Mouse (Mus musculus): ENCODE results near the gene Gphn. TPM values are rescaled to one million over a fixed set of nuclear protein-coding genes. Genes with fewer than 3 reads are reported as not detected.
A peak's percentile ranks its signal among the peaks of the same experiment; 100 is the strongest.
"Not testable (repeated sequence)": the region's sequence is repeated elsewhere in the genome, so short reads cannot be mapped to it uniquely, and the experiment has no call there.

Gene Gphn
- total RNA-seq, 2 experiments from 2014 or later, result 31.5 to 32.3 TPM

DNA sequence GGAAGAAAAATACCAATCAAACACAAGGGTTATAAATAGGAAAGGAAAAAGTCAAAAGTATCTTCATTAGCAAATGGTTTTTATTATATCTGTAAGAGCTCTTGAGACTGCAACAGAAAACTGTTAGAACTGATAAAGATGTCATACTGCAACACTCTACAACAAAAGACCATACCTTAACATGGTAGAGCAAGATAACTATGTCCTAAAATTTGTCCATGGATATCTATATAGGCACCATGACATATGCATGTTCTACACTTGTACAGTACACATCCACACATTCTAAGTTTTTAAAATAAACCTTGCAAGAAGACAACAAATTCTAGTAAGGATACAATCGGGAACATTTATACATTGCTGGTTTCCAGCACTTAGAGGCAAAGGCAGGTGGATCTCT is 169.1 kb downstream of the Gphn start:
- no peak overlapping the region for H3K4me3 ChIP-seq
- intact Hi-C loops (cut with DNase I), result no loop called here
- no peak for DNase-seq
- no peak overlapping the region for H3K27ac ChIP-seq
- no peak for TF ChIP-seq CTCF (IDR thresholded peaks at IDR 0.05)

DNA sequence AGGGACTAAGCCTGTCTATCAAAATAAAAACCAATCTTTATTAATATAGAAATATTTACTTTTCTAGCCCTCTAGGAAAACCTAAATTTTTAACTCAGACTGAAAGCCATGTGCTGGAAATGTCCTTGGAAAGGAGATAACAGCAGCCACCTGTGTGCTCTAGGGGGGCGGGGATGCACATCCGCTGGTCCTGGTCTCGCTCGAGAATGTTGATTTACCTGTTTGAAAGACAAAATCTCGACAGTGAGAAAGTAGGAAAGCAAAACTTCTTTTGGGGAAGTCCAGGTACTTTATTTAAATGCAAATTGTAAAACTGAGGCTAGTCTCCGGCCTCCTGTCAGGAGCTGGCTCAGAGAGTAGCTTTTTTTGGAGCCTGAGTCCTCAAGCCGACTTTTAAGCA is 181.3 kb downstream of the Gphn start:
- H3K4me3 ChIP-seq; DNase-seq; intact Hi-C loops (cut with DNase I); H3K27ac ChIP-seq: not testable (repeated sequence)

DNA sequence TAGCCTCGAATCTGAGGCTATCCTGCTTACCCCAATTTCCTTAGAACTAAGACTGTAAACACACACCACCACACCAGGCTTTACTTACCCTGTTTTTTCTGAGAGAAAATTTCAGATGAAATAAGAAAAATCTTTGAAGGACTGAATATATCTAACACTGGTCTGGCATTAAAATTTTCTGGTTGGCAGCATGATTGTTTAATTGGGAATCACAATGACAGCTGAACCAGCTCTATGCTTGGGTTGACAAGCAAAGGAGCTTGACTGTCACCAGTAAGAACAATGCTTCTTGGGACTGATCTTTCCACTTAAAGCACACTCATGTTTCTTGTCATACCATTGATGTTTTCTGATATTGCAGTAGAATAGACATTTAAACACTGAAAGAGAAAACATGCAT is 296.0 kb downstream of the Gphn start:
- Histone ChIP-seq H3K4me3 (no peak overlapping the region), H3K27ac (no peak overlapping the region)
- no peak for TF ChIP-seq CTCF (IDR thresholded peaks at IDR 0.05)
- no peak for DNase-seq
- intact Hi-C loops (cut with DNase I), result no loop called here

DNA sequence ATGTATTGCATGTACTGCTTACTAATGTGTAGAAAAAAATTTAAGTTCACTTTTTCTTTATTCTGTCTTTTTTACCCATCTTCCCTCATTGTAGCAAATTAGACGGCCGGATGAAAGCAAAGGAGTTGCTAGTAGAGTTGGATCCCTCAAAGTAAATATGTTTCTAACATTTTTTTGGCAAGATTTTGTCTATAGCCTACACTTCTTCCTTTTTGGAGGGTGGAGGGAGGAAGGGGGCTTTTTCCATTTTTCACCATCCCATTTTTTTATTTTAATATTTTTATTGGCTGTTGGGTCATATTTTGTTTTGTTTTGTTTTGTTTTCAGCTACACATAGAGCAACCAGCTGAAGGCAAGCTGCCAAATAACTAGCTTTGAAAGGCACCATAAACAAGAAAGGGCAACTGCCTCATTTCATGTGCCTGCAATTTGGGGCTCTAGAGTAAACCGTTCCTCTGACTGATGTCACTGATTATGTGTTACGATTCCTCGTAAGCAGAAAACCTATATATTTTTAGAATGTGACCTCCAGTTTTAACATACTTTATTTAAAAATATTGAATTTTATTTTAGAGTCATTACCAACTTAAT is 296.7 kb downstream of the Gphn start:
- DNase-seq, result no peak
- TF ChIP-seq CTCF (IDR thresholded peaks at IDR 0.05), result no peak
- Histone ChIP-seq H3K27ac (no peak overlapping the region), H3K4me3 (no peak overlapping the region)
- intact Hi-C loops (cut with DNase I), result no loop called here

DNA sequence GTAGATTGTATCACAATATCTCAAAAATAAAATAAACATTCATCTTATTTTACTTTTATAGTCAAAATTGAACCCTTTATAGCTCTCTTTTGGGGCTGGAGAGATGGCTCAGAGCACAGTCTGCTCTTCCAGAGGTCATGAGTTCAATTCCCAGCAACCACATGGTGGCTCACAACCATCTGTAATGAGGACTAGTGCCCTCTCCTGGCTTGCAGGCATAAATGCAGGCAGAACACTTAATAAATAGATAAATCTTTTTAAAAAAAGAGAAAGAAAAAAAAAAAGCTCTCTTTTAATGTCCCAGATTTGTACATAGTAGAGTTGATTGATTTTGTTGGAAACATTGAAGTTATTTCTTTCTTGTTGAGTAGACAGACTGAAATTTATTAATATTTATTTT is 311.4 kb downstream of the Gphn start:
- H3K4me3 ChIP-seq; DNase-seq; H3K27ac ChIP-seq; intact Hi-C loops (cut with DNase I): not testable (repeated sequence)
- peak; percentile 29 for TF ChIP-seq CTCF (IDR thresholded peaks at IDR 0.05)

DNA sequence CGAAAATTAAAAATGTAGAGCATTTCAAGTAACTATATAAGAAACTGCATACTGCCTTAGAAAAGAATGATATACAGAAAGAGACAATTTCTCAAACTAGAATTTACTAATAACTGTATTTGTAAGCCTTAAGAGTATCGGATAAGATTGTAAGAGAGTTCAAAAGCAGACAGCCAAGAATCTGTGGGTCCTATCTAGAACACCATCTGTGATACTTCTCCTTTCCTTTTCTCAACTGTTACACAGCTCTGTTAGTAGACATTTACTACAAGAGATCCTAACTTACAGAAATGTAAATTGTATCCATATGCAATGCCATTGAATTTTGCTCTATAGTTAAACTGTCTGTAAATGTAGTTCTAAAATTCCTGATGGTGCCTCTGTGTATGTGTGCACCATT is 324.7 kb downstream of the Gphn start:
- no peak overlapping the region for H3K27ac ChIP-seq
- intact Hi-C loops (cut with DNase I), result no loop called here
- no peak for TF ChIP-seq CTCF (IDR thresholded peaks at IDR 0.05)
- no peak for DNase-seq
- H3K4me3 ChIP-seq, result no peak overlapping the region

DNA sequence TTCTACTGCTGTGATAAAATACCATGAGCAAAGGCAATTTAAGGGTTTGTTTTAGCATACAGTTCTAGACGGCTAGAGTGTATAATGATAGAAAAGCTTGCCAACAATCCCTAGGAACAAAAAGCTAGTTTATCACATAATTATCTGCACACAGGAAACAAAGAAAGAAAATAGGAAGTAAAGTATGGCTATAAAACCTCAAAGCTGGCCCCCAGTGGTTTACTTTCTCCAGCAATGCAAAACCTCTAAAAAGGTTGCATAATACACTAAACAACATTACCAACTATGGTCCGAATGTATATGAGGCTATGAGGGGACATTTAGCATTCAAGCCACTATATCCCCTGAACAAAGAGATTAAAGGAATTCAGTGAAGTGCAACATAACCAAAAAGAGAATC is 405.6 kb downstream of the Gphn start:
- no peak for TF ChIP-seq CTCF (IDR thresholded peaks at IDR 0.05)
- no peak for DNase-seq
- Histone ChIP-seq H3K27ac (no peak overlapping the region), H3K4me3 (no peak overlapping the region)
- intact Hi-C loops (cut with DNase I), result no loop called here

DNA sequence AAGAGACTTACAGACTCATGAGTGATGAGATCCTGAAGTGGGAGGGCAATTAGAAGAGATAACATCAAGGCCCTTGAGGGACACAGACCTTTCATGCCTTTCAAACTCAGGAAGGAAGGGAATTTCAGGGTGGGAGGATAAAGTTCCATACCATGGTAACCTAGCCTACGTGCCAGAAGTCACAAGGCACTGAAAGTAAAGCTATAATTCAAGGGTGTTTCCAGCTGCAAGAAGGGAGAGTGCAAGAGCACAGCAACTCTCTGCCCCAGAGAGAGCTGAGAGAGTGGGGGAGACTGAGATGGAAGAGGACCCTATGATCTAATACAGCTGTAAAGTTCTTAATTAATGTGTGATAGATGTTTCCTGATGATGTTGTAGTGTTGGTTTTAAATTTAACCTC is 413.3 kb downstream of the Gphn start:
- no peak for TF ChIP-seq CTCF (IDR thresholded peaks at IDR 0.05)
- no peak for DNase-seq
- intact Hi-C loops (cut with DNase I), result no loop called here
- Histone ChIP-seq H3K4me3 (no peak overlapping the region), H3K27ac (no peak overlapping the region)

DNA sequence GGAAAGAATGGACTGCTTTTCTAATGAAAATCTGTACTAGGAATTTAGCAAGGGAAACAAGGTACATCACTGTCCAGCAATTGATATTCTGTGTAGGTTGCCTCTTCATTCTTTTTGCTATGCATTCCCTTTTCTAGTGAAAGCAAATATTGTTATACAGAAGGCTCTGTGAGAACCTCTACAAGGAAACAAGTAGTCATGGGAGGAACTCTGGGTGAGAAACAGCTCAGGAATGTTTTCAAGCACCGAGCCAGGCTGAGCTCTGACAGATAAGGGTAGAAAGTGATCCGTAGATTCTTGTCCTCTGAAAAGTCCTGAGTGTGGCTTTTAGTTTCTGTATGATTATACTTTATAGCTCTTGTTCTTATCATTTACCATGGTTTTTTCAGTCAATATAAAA is 413.9 kb downstream of the Gphn start:
- no peak for TF ChIP-seq CTCF (IDR thresholded peaks at IDR 0.05)
- DNase-seq, result no peak
- intact Hi-C loops (cut with DNase I), result no loop called here
- Histone ChIP-seq H3K27ac (no peak overlapping the region), H3K4me3 (no peak overlapping the region)

DNA sequence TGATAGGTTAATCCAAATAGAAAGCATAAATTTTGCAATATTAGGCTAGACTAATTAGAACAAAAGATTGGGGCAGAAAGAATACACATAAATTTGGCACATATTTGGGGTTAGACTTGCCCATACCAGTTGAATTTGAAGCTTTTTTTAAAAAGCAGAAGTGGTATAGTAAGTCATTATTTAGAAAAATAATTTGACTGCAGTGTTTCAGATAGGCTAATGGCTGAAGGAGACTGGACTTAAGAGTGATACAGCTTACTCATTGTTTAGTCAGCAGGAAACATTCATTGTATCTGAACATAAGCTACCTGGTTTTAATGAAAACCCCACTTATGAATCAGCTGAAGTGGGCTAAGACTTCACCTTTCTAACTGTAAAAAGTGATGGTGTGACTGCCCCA is 415.0 kb downstream of the Gphn start:
- TF ChIP-seq CTCF (IDR thresholded peaks at IDR 0.05), result no peak
- intact Hi-C loops (cut with DNase I), result no loop called here
- Histone ChIP-seq H3K27ac (no peak overlapping the region), H3K4me3 (no peak overlapping the region)
- no peak for DNase-seq

DNA sequence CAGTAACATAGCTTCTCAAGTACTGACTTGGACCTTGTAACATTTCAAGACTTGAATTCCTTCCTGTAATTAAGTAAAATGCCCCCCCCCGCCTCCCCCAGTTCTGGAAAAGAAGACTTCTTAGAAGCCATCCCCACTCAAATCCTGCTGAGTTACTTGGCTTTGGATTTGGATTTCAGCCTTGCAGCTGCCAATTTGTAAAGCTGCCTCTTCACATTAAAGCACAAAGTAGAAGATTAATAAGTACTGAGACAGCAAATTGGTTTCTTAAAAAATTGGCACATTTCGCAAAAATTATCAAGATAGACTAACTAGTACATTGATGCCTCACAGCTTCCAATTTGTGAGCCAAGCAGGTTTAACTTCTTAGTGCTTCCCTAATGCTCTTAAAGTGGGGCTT is 417.5 kb downstream of the Gphn start:
- no peak for TF ChIP-seq CTCF (IDR thresholded peaks at IDR 0.05)
- Histone ChIP-seq H3K27ac (no peak overlapping the region), H3K4me3 (no peak overlapping the region)
- intact Hi-C loops (cut with DNase I), result no loop called here
- DNase-seq, result no peak

DNA sequence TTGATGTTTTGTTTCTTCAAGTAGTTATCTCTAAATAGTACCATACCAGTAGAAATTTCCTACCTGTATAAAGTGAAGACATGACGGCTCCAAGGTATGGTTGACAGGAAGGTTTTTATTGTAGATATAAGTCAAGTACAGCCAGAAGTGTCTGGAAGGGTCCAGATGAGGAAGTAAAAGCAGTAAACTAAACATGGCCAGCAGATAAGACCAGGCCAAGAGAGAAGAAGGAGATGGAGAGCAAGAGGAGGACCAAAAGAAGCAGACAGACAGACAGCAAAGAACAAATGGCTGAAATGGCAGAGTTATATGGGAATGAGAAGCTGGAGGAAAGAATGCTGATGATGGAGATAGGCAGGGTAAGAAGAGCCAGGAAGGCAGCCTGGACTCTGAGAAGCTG is 419.1 kb downstream of the Gphn start:
- DNase-seq, result no peak
- intact Hi-C loops (cut with DNase I), result no loop called here
- no peak for TF ChIP-seq CTCF (IDR thresholded peaks at IDR 0.05)
- no peak overlapping the region for H3K4me3 ChIP-seq
- no peak overlapping the region for H3K27ac ChIP-seq

DNA sequence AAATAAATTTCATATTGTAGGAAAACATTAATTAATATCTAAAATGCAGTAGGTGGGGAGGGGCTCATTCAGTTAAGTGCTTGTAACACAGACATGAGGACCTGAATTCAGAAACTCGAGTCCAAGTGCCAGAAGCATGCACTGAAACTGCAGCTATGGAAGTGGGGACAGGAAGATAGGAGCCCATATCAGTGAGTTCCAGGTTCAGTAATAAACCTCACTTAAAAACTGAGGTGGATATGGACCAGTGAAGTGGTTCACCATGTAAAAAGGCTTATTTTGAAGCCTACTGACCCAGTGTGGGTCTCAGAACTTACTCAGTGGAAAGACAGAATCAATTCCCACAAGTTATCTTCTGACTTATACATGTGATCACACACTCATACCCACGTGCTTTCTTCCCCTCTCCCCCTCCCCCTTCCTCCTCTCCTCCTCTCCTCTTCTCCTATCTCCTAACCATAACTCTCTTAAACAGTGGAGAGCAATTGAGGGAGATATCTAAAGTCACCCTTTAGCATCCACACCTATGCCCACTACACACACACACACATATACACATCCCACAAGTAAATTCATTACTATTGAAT is 433.6 kb downstream of the Gphn start:
- Histone ChIP-seq H3K27ac (no peak overlapping the region), H3K4me3 (no peak overlapping the region)
- DNase-seq, result no peak
- intact Hi-C loops (cut with DNase I), result no loop called here
- no peak for TF ChIP-seq CTCF (IDR thresholded peaks at IDR 0.05)

DNA sequence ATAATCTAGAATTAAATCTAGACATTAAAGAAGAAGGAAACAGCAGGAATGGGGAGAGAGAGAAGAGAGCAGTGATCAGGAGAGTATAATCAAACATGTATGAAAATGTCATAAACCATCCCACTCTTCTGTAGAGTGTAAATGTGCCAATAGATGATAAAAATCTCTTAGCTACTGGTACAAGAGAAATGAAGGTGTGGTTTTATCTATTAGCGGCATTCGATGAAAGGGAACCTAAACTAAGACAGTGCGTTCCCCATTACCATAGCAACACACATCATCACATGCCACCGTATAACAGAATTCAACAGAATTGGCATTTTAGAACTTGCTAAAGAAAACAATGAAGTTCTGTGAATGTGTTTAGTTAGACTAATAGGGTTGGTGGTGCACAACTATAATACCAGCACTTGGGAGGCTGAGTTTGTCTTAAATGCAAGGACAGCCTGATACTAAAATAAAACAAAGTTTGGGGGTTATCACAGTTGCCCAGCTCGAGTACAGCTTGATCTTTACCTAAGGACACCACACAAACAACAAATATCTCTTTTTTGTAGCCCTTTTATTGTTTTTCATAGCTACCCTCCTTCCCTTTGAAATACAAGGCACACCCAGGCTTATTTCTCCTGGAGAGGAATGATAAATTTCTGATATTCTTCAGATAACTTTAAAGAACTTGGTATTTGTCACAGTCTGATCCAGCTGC is 452.1 kb downstream of the Gphn start:
- Histone ChIP-seq H3K4me3 (no peak overlapping the region), H3K27ac (no peak overlapping the region)
- no peak for DNase-seq
- intact Hi-C loops (cut with DNase I), result no loop called here
- TF ChIP-seq CTCF (IDR thresholded peaks at IDR 0.05), result no peak
